Mouse (Mus musculus) lung, adult 2 months (tissue): ENCODE measurements around the gene Kcnb1.

Source experiments
- CTCF ChIP-seq: fragments of 200-500 bp; IDR thresholded peaks from 2 replicates; pipeline ENCODE4 v1.5.1; 2011; ENCODE audit warnings: mild to moderate bottlenecking, low read length, control low read depth; ENCODE audit not compliant: insufficient read depth
- POLR2A ChIP-seq: fragments of 200-500 bp; IDR thresholded peaks from 2 replicates; pipeline ENCODE4 v1.6.1; 2011; ENCODE audit warnings: low read depth, mild to moderate bottlenecking, control low read depth, low read length, borderline replicate concordance; ENCODE audit errors: extremely low read depth

- TF ChIP-seq POLR2A (peak; percentile 74; the same call in 1 of the 2 replicates), CTCF (no peak)
Measured at GRCm38 (mm10) chr2:167062497-167062911, 127.5 kb downstream of the Kcnb1 start.
